Mouse (Mus musculus) heart, embryonic 11.5 days (tissue): ENCODE results near the gene A730061H03Rik. TPM values are rescaled to one million over a fixed set of nuclear protein-coding genes. Genes with fewer than 3 reads are reported as not detected.

Experiments used
- ATAC-seq: fragments of 200-750 bp; cut with Nextera tagmentation; replicated peaks from 2 replicates; pipeline ENCODE4 v1.8.0; 2017; ENCODE audit warnings: moderate library complexity; ENCODE audit not compliant: insufficient number of reproducible peaks, low FRiP score, low TSS enrichment
- H3K27ac ChIP-seq: fragments of 300-500 bp; sonication (generic); 2 replicates; pipeline ENCODE4 v1.5.1; 2014; ENCODE audit warnings: mild to moderate bottlenecking, low read depth, low read length
- H3K27me3 ChIP-seq: fragments of 300-500 bp; sonication (generic); 2 replicates; pipeline ENCODE4 v1.6.1; 2014; ENCODE audit warnings: mild to moderate bottlenecking, low read length, mixed read lengths; ENCODE audit not compliant: control insufficient read depth, insufficient read depth
- H3K36me3 ChIP-seq: fragments of 300-500 bp; sonication (generic); 2 replicates; pipeline ENCODE4 v1.6.1; 2014; ENCODE audit warnings: mild to moderate bottlenecking, low read length, moderate library complexity, mixed read lengths; ENCODE audit not compliant: control insufficient read depth, insufficient read depth
- H3K4me1 ChIP-seq: fragments of 300-500 bp; sonication (generic); 2 replicates; pipeline ENCODE4 v1.6.1; 2014; ENCODE audit warnings: low read length; ENCODE audit not compliant: control insufficient read depth, insufficient read depth
- H3K4me2 ChIP-seq: fragments of 300-500 bp; sonication (generic); 2 replicates; pipeline ENCODE4 v1.6.1; 2014; ENCODE audit warnings: mild to moderate bottlenecking, moderate library complexity
- H3K4me3 ChIP-seq: fragments of 300-500 bp; sonication (generic); 2 replicates; pipeline ENCODE4 v1.5.1; 2014; ENCODE audit warnings: low read depth, low read length
- H3K9ac ChIP-seq: fragments of 300-500 bp; sonication (generic); 2 replicates; pipeline ENCODE4 v1.6.1; 2014; ENCODE audit warnings: mild to moderate bottlenecking, low read depth, low read length, moderate library complexity
- H3K9me3 ChIP-seq: fragments of 300-500 bp; sonication (generic); replicated peaks from 2 replicates; pipeline ENCODE4 v1.6.1; 2016; ENCODE audit warnings: low read length; ENCODE audit not compliant: control insufficient read depth
- WGBS: fragments of 180-500 bp; shearing (Covaris S2); extraction: QIAGEN DNeasy Blood & Tissue Kit; methylation state at CpG from one replicate; pipeline ENCODE4 v1.1.7; 2014; ENCODE audit not compliant: insufficient replicate concordance; 5-methylcytosine and 5-hydroxymethylcytosine counted together
- polyA plus RNA-seq: library from polyadenylated mRNA; unstranded; fragments of >200 nt; fragmentation: Nextera tagmentation; extraction: Ambion mirVana; gene quantifications from 2 replicates; pipeline ENCODE4 v1.2.1, GENCODE M21; 2014

The A730061H03Rik gene
- polyA plus RNA-seq, 1 experiment from 2014 or later = 1.3 TPM

DNA sequence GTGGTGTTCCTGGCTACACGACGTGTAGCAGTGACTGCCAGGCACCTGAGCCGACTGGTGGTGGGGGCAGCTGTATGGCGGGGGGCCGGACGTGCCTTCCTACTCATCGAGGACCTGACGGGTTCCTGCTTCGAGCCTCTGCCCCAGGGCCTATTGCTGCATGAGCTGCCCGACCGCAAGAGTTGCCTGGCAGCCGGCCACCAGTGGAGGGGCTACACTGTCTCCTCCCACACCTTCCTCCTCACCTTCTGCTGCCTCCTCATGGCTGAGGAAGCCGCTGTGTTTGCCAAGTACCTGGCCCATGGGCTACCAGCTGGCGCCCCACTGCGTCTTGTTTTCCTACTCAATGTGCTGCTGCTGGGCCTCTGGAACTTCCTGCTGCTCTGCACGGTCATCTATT lies 16.2 kb upstream of the A730061H03Rik start:
- peak overlapping the region; percentile 68 for H3K4me2 ChIP-seq
- peaks cover 25% of the 10 kb centered on the region for H3K4me1 ChIP-seq
- no peaks in the 10 kb centered on the region for H3K9me3 ChIP-seq
- peak overlapping the region; percentile 81 for H3K9ac ChIP-seq
- peak overlapping the region; percentile 98 for H3K27ac ChIP-seq
- ATAC-seq = no peak
- WGBS = 61% methylated on average over 16 of the region's 16 CpGs
- H3K27me3 ChIP-seq = no peaks in the 10 kb centered on the region
- H3K36me3 ChIP-seq = peaks cover 9% of the 10 kb centered on the region; the same call in 1 of the 2 replicates
- peak overlapping the region; percentile 39 for H3K4me3 ChIP-seq

DNA sequence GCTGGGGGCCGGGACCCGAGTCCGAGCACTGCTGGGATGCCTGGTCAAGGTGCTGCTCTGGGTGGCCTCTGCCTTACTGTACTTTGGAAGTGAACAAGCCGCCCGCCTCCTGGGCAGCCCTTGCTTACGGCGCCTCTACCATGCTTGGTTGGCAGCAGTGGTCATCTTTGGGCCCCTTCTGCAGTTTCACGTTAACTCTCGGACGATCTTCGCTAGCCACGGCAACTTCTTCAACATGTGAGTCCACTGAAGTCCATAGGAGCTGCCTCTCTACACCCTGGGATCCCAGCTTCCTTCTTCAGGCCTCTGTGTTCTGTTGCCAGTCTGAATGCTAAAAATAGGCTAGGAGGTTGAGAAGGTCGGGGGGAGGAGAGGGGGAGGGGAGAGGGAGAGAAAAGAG lies 15.5 kb upstream of the A730061H03Rik start:
- Histone ChIP-seq H3K4me3 (peak overlapping the region; percentile 39), H3K36me3 (peaks cover 8% of the 10 kb centered on the region; the same call in 1 of the 2 replicates), H3K9ac (peak overlapping the region; percentile 81), H3K4me2 (peak overlapping the region; percentile 68), H3K4me1 (peaks cover 25% of the 10 kb centered on the region), H3K9me3 (no peaks in the 10 kb centered on the region), H3K27me3 (no peaks in the 10 kb centered on the region), H3K27ac (peak overlapping the region; percentile 98)
- ATAC-seq = no peak
- WGBS = 49% methylated on average over 13 of the region's 13 CpGs

DNA sequence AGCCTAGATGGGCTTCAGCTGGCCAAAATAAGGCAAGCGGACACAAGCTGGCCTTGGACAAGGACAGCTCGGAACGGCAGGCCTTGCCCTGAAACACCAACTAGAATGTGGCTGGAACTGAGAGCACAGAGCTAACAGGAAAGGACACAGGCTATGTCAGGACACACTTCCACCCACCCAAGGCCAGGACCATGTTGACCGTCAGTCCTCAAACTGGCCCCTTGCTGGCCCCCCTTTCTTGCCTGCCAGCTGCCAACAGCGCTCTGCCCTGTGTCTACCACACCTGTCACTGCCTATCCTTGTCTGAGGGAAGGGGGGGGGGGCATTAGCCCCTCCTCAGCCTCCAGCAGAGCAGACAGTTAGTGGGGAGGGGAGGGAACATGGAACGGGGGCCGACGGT lies 15.1 kb upstream of the A730061H03Rik start, which contains the start of gene Fitm1:
Gene Fitm1, plus strand, starts transcription at position 316 of the 400 bp plus-strand sequence.
- no peaks in the 10 kb centered on the region for H3K9me3 ChIP-seq
- H3K36me3 ChIP-seq = peaks cover 6% of the 10 kb centered on the region; the same call in 1 of the 2 replicates
- no peaks in the 10 kb centered on the region for H3K27me3 ChIP-seq
- 41% methylated on average over 8 of the region's 8 CpGs for WGBS
- H3K9ac ChIP-seq = peak within 1 kb of the TSS; percentile 81
- H3K4me1 ChIP-seq = peaks cover 27% of the 10 kb centered on the region
- H3K27ac ChIP-seq = peak within 1 kb of the TSS; percentile 98
- peak; percentile 62 for ATAC-seq
- H3K4me3 ChIP-seq = peak within 1 kb of the TSS; percentile 39
- peak within 1 kb of the TSS; percentile 68 for H3K4me2 ChIP-seq

DNA sequence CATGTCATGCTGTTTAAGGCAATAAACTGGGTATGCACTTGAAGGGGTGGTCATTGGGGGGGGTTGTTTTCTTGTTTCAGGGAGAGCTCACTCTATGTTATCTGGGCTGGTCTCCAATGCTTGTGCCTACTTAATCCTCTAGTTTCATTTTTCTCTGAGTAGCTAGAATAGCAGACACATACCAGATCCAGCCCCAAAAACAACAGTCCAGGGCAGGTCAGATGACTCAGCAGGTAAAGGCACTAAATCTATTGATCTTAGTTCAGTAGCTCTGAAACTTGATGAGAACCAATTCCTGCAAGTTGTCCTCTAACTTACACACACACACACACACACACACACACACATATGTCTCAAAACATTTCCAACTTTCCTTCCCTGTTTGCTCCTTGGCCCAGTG lies 11.6 kb upstream of the A730061H03Rik start:
- no peak overlapping the region for H3K4me3 ChIP-seq
- no peak for ATAC-seq
- peaks cover 18% of the 10 kb centered on the region for H3K4me1 ChIP-seq
- H3K27me3 ChIP-seq = no peaks in the 10 kb centered on the region
- peaks cover 16% of the 10 kb centered on the region for H3K36me3 ChIP-seq
- no peak overlapping the region for H3K27ac ChIP-seq
- no peak overlapping the region for H3K4me2 ChIP-seq
- no peak overlapping the region for H3K9ac ChIP-seq
- no peaks in the 10 kb centered on the region for H3K9me3 ChIP-seq

- no peaks in the 10 kb centered on the region for H3K9me3 ChIP-seq
- WGBS = 85% methylated on average over 2 of the region's 2 CpGs
- no peak overlapping the region for H3K9ac ChIP-seq
These were observed 10.4 kb upstream of the A730061H03Rik start for GRCm38 (mm10) chr14:55570588-55570987.

DNA sequence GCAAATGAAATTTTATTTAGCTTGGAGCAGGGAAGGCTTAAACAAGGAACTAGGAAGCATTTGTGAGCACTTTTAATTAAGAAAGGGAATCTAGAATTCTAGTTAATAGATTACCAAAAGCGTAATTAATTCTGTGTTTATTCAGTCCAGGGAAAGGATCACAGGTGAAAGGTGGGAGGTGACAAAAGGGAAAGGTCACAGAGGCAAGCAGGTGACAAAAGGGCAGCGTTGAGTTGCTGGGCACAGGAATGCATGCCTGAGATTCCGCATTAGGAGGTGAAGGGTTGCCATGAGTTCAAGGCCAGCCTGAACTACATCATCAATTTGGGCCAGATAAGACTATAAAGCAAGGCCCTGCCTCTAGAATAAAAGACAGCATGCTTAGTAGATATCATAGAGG lies 7.3 kb upstream of the A730061H03Rik start:
- Histone ChIP-seq H3K27ac (no peak overlapping the region), H3K4me2 (no peak overlapping the region), H3K4me3 (no peak overlapping the region), H3K9me3 (no peaks in the 10 kb centered on the region), H3K9ac (no peak overlapping the region), H3K4me1 (peaks cover 2% of the 10 kb centered on the region; the same call in 1 of the 2 replicates), H3K36me3 (peaks cover 35% of the 10 kb centered on the region), H3K27me3 (no peaks in the 10 kb centered on the region)
- 81% methylated on average over 3 of the region's 3 CpGs for WGBS
- no peak for ATAC-seq

More at GRCm38 (mm10) chr14:55570588-55570987, 10.4 kb upstream of the A730061H03Rik start:
- Histone ChIP-seq H3K4me3 (no peak overlapping the region), H3K27me3 (no peaks in the 10 kb centered on the region), H3K36me3 (peaks cover 25% of the 10 kb centered on the region), H3K4me1 (peaks cover 9% of the 10 kb centered on the region), H3K4me2 (no peak overlapping the region), H3K27ac (no peak overlapping the region)
- ATAC-seq = no peak

GRCm38 (mm10) chr14:55565748-55566147 lies 5.5 kb upstream of the A730061H03Rik start:
- 78% methylated on average over 3 of the region's 3 CpGs for WGBS
- H3K4me1 ChIP-seq = peaks cover 15% of the 10 kb centered on the region
- no peak overlapping the region for H3K4me3 ChIP-seq
- no peaks in the 10 kb centered on the region for H3K27me3 ChIP-seq
- ATAC-seq = no peak
- H3K27ac ChIP-seq = no peak overlapping the region
- peaks cover 35% of the 10 kb centered on the region for H3K36me3 ChIP-seq
- H3K4me2 ChIP-seq = no peak overlapping the region
- H3K9me3 ChIP-seq = no peaks in the 10 kb centered on the region
- H3K9ac ChIP-seq = no peak overlapping the region

DNA sequence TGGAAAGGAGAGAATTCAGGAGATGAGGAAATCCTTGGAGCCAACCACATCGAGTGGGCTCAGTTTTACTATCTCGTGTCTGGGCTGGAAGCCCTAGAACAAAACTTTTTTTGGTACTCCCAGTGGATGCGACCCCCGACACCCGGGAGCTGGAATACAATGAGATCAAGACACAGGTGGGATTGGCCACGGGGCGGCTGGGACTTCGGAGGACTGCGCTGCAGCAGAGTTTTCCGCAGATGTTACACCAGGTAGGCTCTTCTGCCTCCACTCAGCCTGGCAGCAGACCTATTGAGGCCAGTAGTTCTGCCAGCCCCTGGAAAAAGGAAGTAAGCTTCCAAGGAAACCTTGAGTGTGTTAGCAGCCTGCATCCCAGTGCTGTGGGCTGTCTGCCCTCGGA lies 3.0 kb upstream of the A730061H03Rik start:
- Histone ChIP-seq H3K36me3 (peaks cover 26% of the 10 kb centered on the region), H3K27me3 (no peaks in the 10 kb centered on the region), H3K4me3 (no peak overlapping the region), H3K4me2 (no peak overlapping the region), H3K4me1 (peaks cover 13% of the 10 kb centered on the region), H3K9ac (no peak overlapping the region), H3K9me3 (no peaks in the 10 kb centered on the region), H3K27ac (no peak overlapping the region)
- WGBS = 85% methylated on average over 11 of the region's 11 CpGs
- no peak for ATAC-seq

- H3K36me3 ChIP-seq = peaks cover 20% of the 10 kb centered on the region
- H3K9me3 ChIP-seq = no peaks in the 10 kb centered on the region
- no peak overlapping the region for H3K4me3 ChIP-seq
- peak overlapping the region; percentile 70; the same call in 1 of the 2 replicates for H3K4me2 ChIP-seq
- no peak overlapping the region for H3K9ac ChIP-seq
- no peaks in the 10 kb centered on the region for H3K27me3 ChIP-seq
- no peak overlapping the region for H3K27ac ChIP-seq
- no peak for ATAC-seq
- WGBS = 83% methylated on average over 10 of the region's 10 CpGs
- peaks cover 13% of the 10 kb centered on the region for H3K4me1 ChIP-seq
These were observed 1.7 kb upstream of the A730061H03Rik start for GRCm38 (mm10) chr14:55561860-55562259.
